Mouse (Mus musculus) E14TG2a.4 (cell line): ENCODE data around the gene Tceanc.

Source experiments
- CTCF ChIP-seq: conservative IDR thresholded peaks from 2 replicates; pipeline ENCODE4 v1.5.1; 2014; ENCODE audit warnings: low read length
- POU5F1 ChIP-seq: IDR thresholded peaks from 2 replicates; pipeline ENCODE4 v1.6.1; 2014; ENCODE audit warnings: low read length, borderline replicate concordance

DNA sequence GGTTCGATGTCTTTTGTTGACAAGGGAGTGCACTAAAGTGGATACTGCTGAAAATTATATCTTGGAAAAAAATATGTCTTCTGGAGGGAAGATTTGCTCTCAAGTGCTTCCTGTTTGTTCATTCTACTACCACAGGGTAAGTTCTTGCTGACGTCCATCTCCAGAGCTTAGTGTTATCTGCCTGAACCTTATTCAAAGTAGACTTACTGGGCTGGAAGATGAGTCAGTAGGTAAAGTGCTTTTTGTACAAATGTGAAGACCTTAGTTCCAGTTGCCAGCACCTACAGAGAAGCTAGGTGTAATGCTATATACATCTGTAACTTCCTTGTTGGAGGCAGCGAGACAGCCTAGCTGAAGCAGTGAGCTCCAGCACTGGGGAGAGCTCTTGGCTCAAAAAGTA is 2.4 kb downstream of the Tceanc start:
- TF ChIP-seq CTCF (no peak), POU5F1 (no peak)
